Mouse (Mus musculus) stomach, postnatal 0 days (tissue): ENCODE measurements around the gene Rae1. TPM values are rescaled to one million over a fixed set of nuclear protein-coding genes. Genes with fewer than 3 reads are reported as not detected.

ENCODE experiments used
- ATAC-seq: fragments of 200-750 bp; cut with Nextera tagmentation; 2 replicates; pipeline ENCODE4 v1.8.0; 2017; ENCODE audit not compliant: low FRiP score, low TSS enrichment
- DNase-seq: peaks from one replicate; pipeline ENCODE4 v3.0.0-alpha.2; 2016; ENCODE audit warnings: low spot score
- H3K27ac ChIP-seq: fragments of 300-500 bp; sonication (generic); replicated peaks from 2 replicates; pipeline ENCODE4 v1.5.1; 2014; ENCODE audit warnings: mild to moderate bottlenecking, control low read depth
- H3K27me3 ChIP-seq: fragments of 300-500 bp; sonication (generic); 2 replicates; pipeline ENCODE4 v1.6.1; 2014; ENCODE audit warnings: low read length; ENCODE audit not compliant: control insufficient read depth, insufficient read depth
- H3K36me3 ChIP-seq: fragments of 300-500 bp; sonication (generic); 2 replicates; pipeline ENCODE4 v1.6.1; 2014; ENCODE audit warnings: low read length, mixed read lengths; ENCODE audit not compliant: control insufficient read depth, insufficient read depth
- H3K4me1 ChIP-seq: fragments of 300-500 bp; sonication (generic); replicated peaks from 2 replicates; pipeline ENCODE4 v1.6.1; 2014; ENCODE audit warnings: antibody characterized with exemption; ENCODE audit not compliant: control insufficient read depth, insufficient read depth
- H3K4me2 ChIP-seq: fragments of 300-500 bp; sonication (generic); replicated peaks from 2 replicates; pipeline ENCODE4 v1.6.1; 2014; ENCODE audit warnings: low read depth, mild to moderate bottlenecking, control low read depth, moderate library complexity
- H3K4me3 ChIP-seq: fragments of 300-500 bp; sonication (generic); 2 replicates; pipeline ENCODE4 v1.5.1; 2014; ENCODE audit warnings: low read depth, low read length, control low read depth
- H3K9ac ChIP-seq: fragments of 300-500 bp; sonication (generic); 2 replicates; pipeline ENCODE4 v1.6.1; 2014; ENCODE audit warnings: mild to moderate bottlenecking, low read length, control low read depth, mixed read lengths
- H3K9me3 ChIP-seq: fragments of 300-500 bp; sonication (generic); 2 replicates; pipeline ENCODE4 v1.6.1; 2016; ENCODE audit warnings: low read length; ENCODE audit not compliant: control insufficient read depth
- CTCF ChIP-seq: IDR thresholded peaks from 2 replicates; pipeline ENCODE4 v1.5.1; 2016; ENCODE audit warnings: antibody characterized with exemption, low read depth, mild to moderate bottlenecking, moderate library complexity
- EP300 ChIP-seq: optimal IDR thresholded peaks from 2 replicates; pipeline ENCODE3; 2016; ENCODE audit warnings: antibody characterized with exemption
- WGBS: fragments of 180-500 bp; shearing (Covaris S2); extraction: QIAGEN DNeasy Blood & Tissue Kit; methylation state at CpG from one replicate; pipeline ENCODE4 v1.1.7; 2014; 5-methylcytosine and 5-hydroxymethylcytosine counted together
- polyA plus RNA-seq: library from polyadenylated mRNA; unstranded; fragments of >200 nt; fragmentation: Nextera tagmentation; extraction: Ambion mirVana; gene quantifications from 2 replicates; pipeline ENCODE4 v1.2.1, GENCODE M21; 2015

The Rae1 gene
- 66.8 and 68.7 TPM in 2 replicates for polyA plus RNA-seq

GRCm38 (mm10) chr2:172999630-173000284 lies at the start of gene Rae1:
Gene Rae1 (plus strand): TSS chr2:173000117.
- H3K27me3 ChIP-seq = no peaks in the 10 kb centered on the region
- peak within 1 kb of the TSS; percentile 76 for H3K4me2 ChIP-seq
- H3K9ac ChIP-seq = peak within 1 kb of the TSS; percentile 88
- peak; percentile 99 for DNase-seq
- under 1% methylated on average over 37 of the region's 45 CpGs for WGBS
- peak; percentile 95 for ATAC-seq
- peak within 1 kb of the TSS; percentile 95 for H3K27ac ChIP-seq
- TF ChIP-seq EP300 (no peak), CTCF (peak; percentile 91)
- H3K36me3 ChIP-seq = peaks cover 16% of the 10 kb centered on the region
- H3K4me1 ChIP-seq = no peaks in the 10 kb centered on the region
- no peaks in the 10 kb centered on the region for H3K9me3 ChIP-seq
- H3K4me3 ChIP-seq = peak within 1 kb of the TSS; percentile 88

GRCm38 (mm10) chr2:172950119-172950676 lies 49.7 kb upstream of the Rae1 start:
- H3K27ac ChIP-seq = no peak overlapping the region
- ATAC-seq (no peak), DNase-seq (no peak)
- no peaks in the 10 kb centered on the region for H3K27me3 ChIP-seq
- 65% methylated on average over 9 of the region's 9 CpGs for WGBS
- no peaks in the 10 kb centered on the region for H3K36me3 ChIP-seq
- TF ChIP-seq CTCF (no peak), EP300 (no peak)
- H3K9me3 ChIP-seq = no peaks in the 10 kb centered on the region
- no peaks in the 10 kb centered on the region for H3K4me1 ChIP-seq
- H3K4me3 ChIP-seq = no peak overlapping the region
- no peak overlapping the region for H3K9ac ChIP-seq
- H3K4me2 ChIP-seq = no peak overlapping the region

GRCm38 (mm10) chr2:172950722-172951121 lies 49.2 kb upstream of the Rae1 start:
- Histone ChIP-seq H3K27me3 (no peaks in the 10 kb centered on the region), H3K27ac (no peak overlapping the region), H3K4me3 (no peak overlapping the region), H3K9ac (no peak overlapping the region), H3K9me3 (no peaks in the 10 kb centered on the region), H3K36me3 (no peaks in the 10 kb centered on the region), H3K4me2 (no peak overlapping the region), H3K4me1 (no peaks in the 10 kb centered on the region)
- DNase-seq = no peak
- WGBS = 45% methylated on average over 11 of the region's 11 CpGs
- no peak for TF ChIP-seq EP300
- no peak for TF ChIP-seq CTCF
- ATAC-seq = no peak

- Histone ChIP-seq H3K4me1 (no peaks in the 10 kb centered on the region), H3K36me3 (no peaks in the 10 kb centered on the region), H3K4me3 (no peak overlapping the region), H3K27ac (no peak overlapping the region), H3K4me2 (no peak overlapping the region), H3K9ac (no peak overlapping the region), H3K27me3 (no peaks in the 10 kb centered on the region), H3K9me3 (no peaks in the 10 kb centered on the region)
- 77% methylated on average over 2 of the region's 2 CpGs for WGBS
- TF ChIP-seq EP300 = no peak
- TF ChIP-seq CTCF = peak; percentile 32; the same call in 1 of the 2 replicates
- DNase-seq (no peak), ATAC-seq (no peak)
These were observed 47.9 kb upstream of the Rae1 start for GRCm38 (mm10) chr2:172951976-172952375.

GRCm38 (mm10) chr2:172958579-172958978 lies 41.3 kb upstream of the Rae1 start:
- 35% methylated on average over 5 of the region's 5 CpGs for WGBS
- Histone ChIP-seq H3K4me2 (no peak overlapping the region), H3K36me3 (no peaks in the 10 kb centered on the region), H3K9ac (no peak overlapping the region), H3K27ac (no peak overlapping the region), H3K27me3 (no peaks in the 10 kb centered on the region), H3K4me3 (no peak overlapping the region), H3K4me1 (no peaks in the 10 kb centered on the region), H3K9me3 (no peaks in the 10 kb centered on the region)
- TF ChIP-seq CTCF (no peak), EP300 (no peak)
- ATAC-seq (no peak), DNase-seq (no peak)

- DNase-seq (no peak), ATAC-seq (no peak)
- TF ChIP-seq EP300 (no peak), CTCF (peak; percentile 36)
- H3K27ac ChIP-seq = no peak overlapping the region
- H3K4me2 ChIP-seq = no peak overlapping the region
- H3K9me3 ChIP-seq = no peaks in the 10 kb centered on the region
- WGBS = 51% methylated on average over 13 of the region's 13 CpGs
- no peaks in the 10 kb centered on the region for H3K4me1 ChIP-seq
- no peak overlapping the region for H3K9ac ChIP-seq
- no peaks in the 10 kb centered on the region for H3K27me3 ChIP-seq
- H3K4me3 ChIP-seq = no peak overlapping the region
- no peaks in the 10 kb centered on the region for H3K36me3 ChIP-seq
These were observed 40.7 kb upstream of the Rae1 start for GRCm38 (mm10) chr2:172959006-172959768.
